Mouse (Mus musculus): ENCODE measurements around the gene 1500009C09Rik. TPM values are rescaled to one million over a fixed set of nuclear protein-coding genes. Genes with fewer than 3 reads are reported as not detected.
A peak's percentile ranks its signal among the peaks of the same experiment; 100 is the strongest.

1500009C09Rik gene
- polyA plus RNA-seq, 1 experiment from 2014 or later, result not detected

- Histone ChIP-seq H3K4me3 (replicated peaks) (no peak overlapping the region), H3K27ac (no peak overlapping the region), H3K9me3 (no peaks in the 10 kb centered on the region), H3K36me3 (no peaks in the 10 kb centered on the region), H3K27me3 (replicated peaks) (peaks cover 23% of the 10 kb centered on the region), H3K4me1 (peaks cover 13% of the 10 kb centered on the region; the same call in 1 of the 2 replicates), H3K9ac (no peak overlapping the region), H3K4me2 (no peak overlapping the region)
- no peak for ATAC-seq (ENCODE audit: insufficient read depth, low FRiP score, low read depth)
- WGBS, result 30% methylated on average over 7 of the region's 7 CpGs
These were observed 28.9 kb upstream of the 1500009C09Rik start for GRCm38 (mm10) chr15:82223251-82223650.

GRCm38 (mm10) chr15:82223657-82224601, 28.3 kb upstream of the 1500009C09Rik start, which contains the start of gene Tnfrsf13c:
TSS of gene Tnfrsf13c (minus strand) at chr15:82224369.
- 2% methylated on average over 43 of the region's 44 CpGs for WGBS
- H3K36me3 ChIP-seq, result no peaks in the 10 kb centered on the region
- H3K4me1 ChIP-seq, result peaks cover 13% of the 10 kb centered on the region; the same call in 1 of the 2 replicates
- H3K9me3 ChIP-seq, result no peaks in the 10 kb centered on the region
- ATAC-seq (ENCODE audit: insufficient read depth, low FRiP score, low read depth), result peak; percentile 44; the same call in 1 of the 2 replicates
- peak within 1 kb of the TSS; percentile 24 for H3K4me3 ChIP-seq (replicated peaks)
- H3K4me2 ChIP-seq, result peak within 1 kb of the TSS; percentile 62
- no peak within 1 kb of the TSS for H3K9ac ChIP-seq
- no peak within 1 kb of the TSS for H3K27ac ChIP-seq
- peaks cover 23% of the 10 kb centered on the region for H3K27me3 ChIP-seq (replicated peaks)

- Histone ChIP-seq H3K4me2 (peak overlapping the region; percentile 62), H3K9me3 (no peaks in the 10 kb centered on the region), H3K27me3 (replicated peaks) (peaks cover 23% of the 10 kb centered on the region), H3K4me1 (peaks cover 13% of the 10 kb centered on the region; the same call in 1 of the 2 replicates), H3K4me3 (replicated peaks) (peak overlapping the region; percentile 24; the same call in 1 of the 2 replicates), H3K36me3 (no peaks in the 10 kb centered on the region), H3K9ac (no peak overlapping the region), H3K27ac (no peak overlapping the region)
- WGBS, result 43% methylated on average over 7 of the region's 7 CpGs
- ATAC-seq (ENCODE audit: insufficient read depth, low FRiP score, low read depth), result no peak
These were observed 27.5 kb upstream of the 1500009C09Rik start for GRCm38 (mm10) chr15:82224602-82225215.

GRCm38 (mm10) chr15:82225769-82226168, 26.4 kb upstream of the 1500009C09Rik start:
- no peak overlapping the region for H3K4me2 ChIP-seq
- no peak overlapping the region for H3K4me3 ChIP-seq (replicated peaks)
- H3K4me1 ChIP-seq, result peaks cover 13% of the 10 kb centered on the region; the same call in 1 of the 2 replicates
- ATAC-seq (ENCODE audit: insufficient read depth, low FRiP score, low read depth), result no peak
- no peaks in the 10 kb centered on the region for H3K9me3 ChIP-seq
- WGBS, result 83% methylated on average over 5 of the region's 5 CpGs
- no peak overlapping the region for H3K9ac ChIP-seq
- H3K27me3 ChIP-seq (replicated peaks), result peaks cover 23% of the 10 kb centered on the region
- no peaks in the 10 kb centered on the region for H3K36me3 ChIP-seq
- no peak overlapping the region for H3K27ac ChIP-seq

GRCm38 (mm10) chr15:82229542-82230045, 22.6 kb upstream of the 1500009C09Rik start:
- Histone ChIP-seq H3K4me3 (replicated peaks) (no peak overlapping the region), H3K9ac (no peak overlapping the region), H3K27me3 (replicated peaks) (peaks cover 8% of the 10 kb centered on the region), H3K4me1 (0 out of 2 replicates have a peak, but pooled peaks cover 3% of the 10 kb centered on the region), H3K27ac (no peak overlapping the region), H3K36me3 (no peaks in the 10 kb centered on the region), H3K4me2 (no peak overlapping the region), H3K9me3 (no peaks in the 10 kb centered on the region)
- peak; percentile 81 for ATAC-seq (ENCODE audit: insufficient read depth, low FRiP score, low read depth)
- WGBS, result 49% methylated on average over 11 of the region's 11 CpGs

GRCm38 (mm10) chr15:82230098-82230611, 22.0 kb upstream of the 1500009C09Rik start:
- H3K9ac ChIP-seq, result no peak overlapping the region

GRCm38 (mm10) chr15:82231100-82231499, 21.1 kb upstream of the 1500009C09Rik start:
- no peak overlapping the region for H3K9ac ChIP-seq
- 69% methylated on average over 4 of the region's 4 CpGs for WGBS
- no peaks in the 10 kb centered on the region for H3K9me3 ChIP-seq
- no peaks in the 10 kb centered on the region for H3K36me3 ChIP-seq
- H3K4me1 ChIP-seq, result no peaks in the 10 kb centered on the region
- no peak overlapping the region for H3K4me3 ChIP-seq (replicated peaks)
- H3K27ac ChIP-seq, result no peak overlapping the region
- H3K4me2 ChIP-seq, result no peak overlapping the region
- ATAC-seq (ENCODE audit: insufficient read depth, low FRiP score, low read depth), result 0 out of 2 replicates have a peak, but pooled peaks have one; percentile 38
- no peaks in the 10 kb centered on the region for H3K27me3 ChIP-seq (replicated peaks)

More at GRCm38 (mm10) chr15:82230098-82230611, 22.0 kb upstream of the 1500009C09Rik start:
- Histone ChIP-seq H3K4me2 (no peak overlapping the region), H3K36me3 (no peaks in the 10 kb centered on the region), H3K9me3 (no peaks in the 10 kb centered on the region), H3K4me1 (no peaks in the 10 kb centered on the region), H3K4me3 (replicated peaks) (no peak overlapping the region), H3K27me3 (replicated peaks) (peaks cover 4% of the 10 kb centered on the region; the same call in 1 of the 2 replicates), H3K27ac (no peak overlapping the region)
- WGBS, result 68% methylated on average over 6 of the region's 6 CpGs
- ATAC-seq (ENCODE audit: insufficient read depth, low FRiP score, low read depth), result peak; percentile 23; the same call in 1 of the 2 replicates

- Histone ChIP-seq H3K27ac (no peak overlapping the region), H3K36me3 (no peaks in the 10 kb centered on the region), H3K4me2 (no peak overlapping the region), H3K9me3 (no peaks in the 10 kb centered on the region), H3K4me3 (replicated peaks) (no peak overlapping the region), H3K4me1 (no peaks in the 10 kb centered on the region), H3K27me3 (replicated peaks) (no peaks in the 10 kb centered on the region), H3K9ac (no peak overlapping the region)
- WGBS, result 58% methylated on average over 11 of the region's 11 CpGs
- no peak for ATAC-seq (ENCODE audit: insufficient read depth, low FRiP score, low read depth)
These were observed 20.4 kb upstream of the 1500009C09Rik start for GRCm38 (mm10) chr15:82231591-82232378.

- no peak for ATAC-seq (ENCODE audit: insufficient read depth, low FRiP score, low read depth)
- no peaks in the 10 kb centered on the region for H3K4me1 ChIP-seq
- no peaks in the 10 kb centered on the region for H3K36me3 ChIP-seq
- H3K27ac ChIP-seq, result no peak overlapping the region
- H3K27me3 ChIP-seq (replicated peaks), result no peaks in the 10 kb centered on the region
- H3K4me3 ChIP-seq (replicated peaks), result no peak overlapping the region
- no peak overlapping the region for H3K4me2 ChIP-seq
- H3K9me3 ChIP-seq, result no peaks in the 10 kb centered on the region
- WGBS, result 72% methylated on average over 4 of the region's 4 CpGs
- H3K9ac ChIP-seq, result no peak overlapping the region
These were observed 19.5 kb upstream of the 1500009C09Rik start for GRCm38 (mm10) chr15:82232651-82233050.

- Histone ChIP-seq H3K4me2 (no peak overlapping the region), H3K4me1 (no peaks in the 10 kb centered on the region), H3K4me3 (replicated peaks) (no peak overlapping the region), H3K27ac (no peak overlapping the region), H3K27me3 (replicated peaks) (no peaks in the 10 kb centered on the region), H3K9me3 (no peaks in the 10 kb centered on the region), H3K9ac (no peak overlapping the region), H3K36me3 (no peaks in the 10 kb centered on the region)
- no peak for ATAC-seq (ENCODE audit: insufficient read depth, low FRiP score, low read depth)
- 62% methylated on average over 10 of the region's 10 CpGs for WGBS
These were observed 16.5 kb upstream of the 1500009C09Rik start for GRCm38 (mm10) chr15:82235661-82236060.

- Histone ChIP-seq H3K4me2 (no peak overlapping the region), H3K4me3 (replicated peaks) (no peak overlapping the region), H3K4me1 (no peaks in the 10 kb centered on the region), H3K9ac (no peak overlapping the region), H3K36me3 (no peaks in the 10 kb centered on the region), H3K27ac (no peak overlapping the region), H3K9me3 (no peaks in the 10 kb centered on the region), H3K27me3 (replicated peaks) (no peaks in the 10 kb centered on the region)
- 16% methylated on average over 5 of the region's 5 CpGs for WGBS
- ATAC-seq (ENCODE audit: insufficient read depth, low FRiP score, low read depth), result peak; percentile 65; the same call in 1 of the 2 replicates
These were observed 15.6 kb upstream of the 1500009C09Rik start for GRCm38 (mm10) chr15:82236565-82236964.

Measured in stomach, embryonic 15.5 days (tissue).